Comparison of ENCODE assay signal across 8 mouse cellular contexts in genomic region chr6:48840371-48840969, GRCm38 (mm10). TPM values are rescaled to one million over a fixed set of nuclear protein-coding genes. Genes with fewer than 3 reads are reported as not detected.
DNase-seq lines count a peak whose midpoint lies in the region; ATAC-seq lines count a peak whose summit lies in the region.

Gene Tmem176a, plus strand, starts transcription at chr6:48840919.

- peak within 1 kb of the TSS; percentile 38 for H3K9ac ChIP-seq in forebrain, embryonic 15.5 days (replicated peaks)
- H3K9ac ChIP-seq in stomach, embryonic 15.5 days: peak within 1 kb of the TSS; percentile 29

- H3K36me3 ChIP-seq in forebrain, embryonic 15.5 days: peaks cover 4% of the 10 kb centered on the region; the same call in 1 of the 2 replicates
- H3K36me3 ChIP-seq in macrophage (ENCODE audit: inconsistent target): peaks cover 9% of the 10 kb centered on the region
- peaks cover 31% of the 10 kb centered on the region for H3K36me3 ChIP-seq in stomach, embryonic 15.5 days

- peak within 1 kb of the TSS; percentile 80 for H3K27ac ChIP-seq in forebrain, embryonic 15.5 days (replicated peaks)
- no peak within 1 kb of the TSS for H3K27ac ChIP-seq in macrophage
- H3K27ac ChIP-seq in stomach, embryonic 15.5 days: peak within 1 kb of the TSS; percentile 93

- ATAC-seq in forebrain, embryonic 15.5 days (replicated peaks): peak; percentile 21
- ATAC-seq in hematopoietic stem cell, adult 5-6 weeks (replicated peaks in 1 of 2; ENCODE audit: insufficient read depth in 1 of 2, low FRiP score in 2 of 2, low TSS enrichment in 1 of 2, low read depth in 1 of 2, poor library complexity in 2 of 2, severe bottlenecking in 2 of 2): 0 out of 4 replicates have a peak, but pooled peaks of 1 of the 2 experiments have one; percentile 7
- peak; percentile 7 for ATAC-seq in stomach, embryonic 15.5 days (ENCODE audit: insufficient read depth, low FRiP score, low read depth)

- intact Hi-C loops in left cerebral cortex, postnatal 14 days (cut with DNase I): no loop called here

- WGBS in forebrain, embryonic 15.5 days: 16% methylated on average over 7 of the region's 7 CpGs
- WGBS in macrophage (ENCODE audit: missing documents): 26% methylated on average over 7 of the region's 7 CpGs
- 4% methylated on average over 7 of the region's 7 CpGs for WGBS in stomach, embryonic 15.5 days

- H3K79me2 ChIP-seq in macrophage (ENCODE audit: inconsistent target): peaks cover 4% of the 10 kb centered on the region; the same call in 1 of the 2 replicates

- DNase-seq in cerebellum, postnatal 10 days: peak; percentile 70 to 74
- DNase-seq in cerebellum, postnatal 36 days: no peak
- DNase-seq in adrenal gland, adult 2 months: peak; percentile 69
- DNase-seq in left cerebral cortex, postnatal 14 days (ENCODE audit: low spot score in 2 of 2): peak in 1 of 2 experiments; percentile 25

- peak within 1 kb of the TSS; percentile 43 for H3K4me2 ChIP-seq in forebrain, embryonic 15.5 days (replicated peaks)
- peak within 1 kb of the TSS; percentile 81 for H3K4me2 ChIP-seq in stomach, embryonic 15.5 days

- peak within 1 kb of the TSS; percentile 38 for H3K4me3 ChIP-seq in forebrain, embryonic 15.5 days
- no peak within 1 kb of the TSS; the same call in 1 of the 2 replicates for H3K4me3 ChIP-seq in macrophage (ENCODE audit: inconsistent target)
- H3K4me3 ChIP-seq in stomach, embryonic 15.5 days (replicated peaks): peak within 1 kb of the TSS; percentile 56

- no peaks in the 10 kb centered on the region for H3K27me3 ChIP-seq in forebrain, embryonic 15.5 days
- no peaks in the 10 kb centered on the region for H3K27me3 ChIP-seq in stomach, embryonic 15.5 days (replicated peaks)

- H3K4me1 ChIP-seq in forebrain, embryonic 15.5 days: peaks cover 40% of the 10 kb centered on the region
- peaks cover 22% of the 10 kb centered on the region for H3K4me1 ChIP-seq in stomach, embryonic 15.5 days

- no peaks in the 10 kb centered on the region for H3K9me3 ChIP-seq in forebrain, embryonic 15.5 days
- no peaks in the 10 kb centered on the region for H3K9me3 ChIP-seq in stomach, embryonic 15.5 days

RNA-seq across cellular contexts. Expression of gene Tmem176a, which starts in this region (rescaled TPM):
- 100 to 1,000 TPM; 303 to 381 TPM for total RNA-seq in adrenal gland, adult 2 months (2021)
- 314 and 406 TPM in 2 replicates for polyA plus RNA-seq in adrenal gland, adult 2 months (2012; rRNA removed)
- 11.1 and 11.2 TPM in 2 replicates for polyA plus RNA-seq in forebrain, embryonic 15.5 days (2015; fragmentation: Nextera tagmentation; extraction: Ambion mirVana)
- total RNA-seq in hematopoietic stem cell, adult 5-6 weeks (2017): 61.0 and 79.8 TPM in 2 replicates
- total RNA-seq in left cerebral cortex, postnatal 14 days (2021): 10 to 100 TPM; 20.4 to 23.8 TPM
- 10 to 100 TPM in 5 of 26 experiments, 1 to 10 TPM in 18, under 1 TPM in 1, not detected in 2; 0.64 to 23.6 (median 5.0) TPM for total RNA-seq in macrophage (2018; cell fraction: chromatin; rRNA removed)
- 10 to 100 TPM; 11.0 to 63.1 (median 23.5) TPM for total RNA-seq in macrophage (2018; cell fraction: cytosol; rRNA removed)
- total RNA-seq in macrophage (2018; cell fraction: nucleus; rRNA removed): 10 to 100 TPM in 22 of 26 experiments, 1 to 10 TPM in 4; 6.5 to 51.8 (median 22.5) TPM
- polyA plus RNA-seq in macrophage (2018): 11.9 to 62.5 TPM (median 19.0 TPM) in 3 replicates
- polyA plus RNA-seq in stomach, embryonic 15.5 days (2015; fragmentation: Nextera tagmentation; extraction: Ambion mirVana): 140 and 144 TPM in 2 replicates

Comparison
In these comparisons a context has a peak if more than half of its experiments do, and no peak if none do; other contexts are left out.
1. DNase-seq: peak in cerebellum, postnatal 10 days (2 of 2) and adrenal gland, adult 2 months (single experiment); none in cerebellum, postnatal 36 days (0 of 2).